Mouse (Mus musculus): ENCODE measurements around the gene Rapgef2. TPM values are rescaled to one million over a fixed set of nuclear protein-coding genes. Genes with fewer than 3 reads are reported as not detected.
"Not testable (repeated sequence)": the region's sequence is repeated elsewhere in the genome, so short reads cannot be mapped to it uniquely, and the experiment has no call there.

The Rapgef2 gene
- polyA plus RNA-seq, 1 experiment from 2014 or later = 8.9 TPM

DNA sequence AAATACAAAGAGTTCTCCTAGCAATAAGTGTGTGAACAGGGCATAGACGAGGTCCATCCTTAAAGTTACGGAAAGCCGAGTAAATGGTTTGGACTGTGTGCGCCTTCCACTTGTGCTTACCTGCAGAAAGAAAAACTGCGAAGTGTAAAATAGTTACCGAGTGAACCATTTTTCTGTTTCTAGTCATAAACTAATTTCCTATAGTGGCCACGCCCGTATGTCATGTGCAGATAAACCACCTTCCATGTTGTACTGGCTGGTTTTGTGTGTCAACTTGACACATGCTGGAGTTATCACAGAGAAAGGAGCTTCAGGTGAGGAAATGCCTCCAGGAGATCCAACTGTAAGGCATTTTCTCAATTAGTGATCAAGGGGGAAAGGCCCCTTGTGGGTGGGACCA lies 115.2 kb downstream of the Rapgef2 start:
- not testable (repeated sequence) for H3K4me2 ChIP-seq (replicated peaks); H3K27me3 ChIP-seq; H3K9ac ChIP-seq (replicated peaks); H3K4me3 ChIP-seq (replicated peaks); H3K36me3 ChIP-seq; H3K4me1 ChIP-seq (replicated peaks); H3K9me3 ChIP-seq; ATAC-seq; H3K27ac ChIP-seq
- 96% methylated on average over 8 of the region's 8 CpGs for WGBS

DNA sequence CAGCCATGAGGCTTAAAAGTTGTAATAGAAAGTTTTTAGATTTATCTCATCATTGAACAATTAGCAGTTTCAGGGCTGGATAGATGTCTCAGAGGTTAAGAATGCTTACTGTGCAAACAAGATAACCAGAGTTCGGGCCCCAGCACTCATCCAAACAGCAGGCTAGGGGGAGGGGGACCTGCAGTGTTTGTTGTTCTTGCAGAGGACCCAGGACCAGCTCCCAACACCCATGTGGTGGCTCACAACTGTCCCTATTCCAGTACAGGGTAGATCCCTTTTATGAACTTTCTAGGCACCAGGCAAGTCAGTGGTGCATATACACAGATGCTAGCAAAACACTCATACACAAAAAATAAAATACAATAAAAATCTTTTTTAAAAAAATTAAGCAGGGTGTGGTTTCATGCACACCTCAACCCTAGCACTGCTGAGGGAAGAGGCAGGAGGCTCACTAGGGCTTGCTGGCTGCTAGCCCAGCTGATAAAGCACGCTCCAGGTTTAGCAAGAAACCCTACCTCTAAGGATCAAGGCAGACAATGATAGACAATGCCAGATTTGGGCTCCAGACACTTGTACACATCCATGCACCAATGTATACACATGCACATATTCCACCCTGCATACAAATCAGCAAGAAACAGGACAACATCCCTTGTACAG lies 118.0 kb downstream of the Rapgef2 start:
- H3K36me3 ChIP-seq = peaks cover 7% of the 10 kb centered on the region; the same call in 1 of the 2 replicates
- H3K4me3 ChIP-seq (replicated peaks) = no peak overlapping the region
- WGBS = 77% methylated on average over 2 of the region's 2 CpGs
- H3K4me1 ChIP-seq (replicated peaks) = no peaks in the 10 kb centered on the region
- H3K27ac ChIP-seq = no peak overlapping the region
- no peaks in the 10 kb centered on the region for H3K27me3 ChIP-seq
- no peak overlapping the region for H3K9ac ChIP-seq (replicated peaks)
- H3K4me2 ChIP-seq (replicated peaks) = no peak overlapping the region
- no peak for ATAC-seq
- H3K9me3 ChIP-seq = no peaks in the 10 kb centered on the region

DNA sequence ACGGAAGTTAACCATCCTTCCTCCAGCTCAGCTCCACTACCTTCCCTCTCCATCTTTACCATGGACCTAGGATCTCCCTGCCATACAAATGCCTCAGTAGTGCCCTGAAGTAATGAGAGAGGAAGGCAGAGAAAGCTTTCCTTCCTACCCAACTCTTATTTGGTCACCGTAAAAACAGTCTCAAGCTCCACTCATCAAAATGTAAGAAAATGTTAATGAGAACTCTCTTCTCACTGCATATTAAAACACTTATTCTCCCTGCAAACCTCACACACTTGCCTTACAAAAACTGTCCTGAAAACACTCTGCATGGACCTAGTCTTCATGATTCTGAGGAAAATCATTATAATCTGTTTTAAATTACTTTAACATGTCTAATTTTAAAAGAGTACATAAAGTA lies 118.7 kb downstream of the Rapgef2 start:
- Histone ChIP-seq H3K27me3 (no peaks in the 10 kb centered on the region), H3K4me3 (replicated peaks) (no peak overlapping the region), H3K4me1 (replicated peaks) (no peaks in the 10 kb centered on the region), H3K4me2 (replicated peaks) (no peak overlapping the region), H3K9ac (replicated peaks) (no peak overlapping the region), H3K36me3 (peaks cover 5% of the 10 kb centered on the region; the same call in 1 of the 2 replicates), H3K9me3 (no peaks in the 10 kb centered on the region), H3K27ac (no peak overlapping the region)
- ATAC-seq = no peak
- 87% methylated on average over 2 of the region's 2 CpGs for WGBS

DNA sequence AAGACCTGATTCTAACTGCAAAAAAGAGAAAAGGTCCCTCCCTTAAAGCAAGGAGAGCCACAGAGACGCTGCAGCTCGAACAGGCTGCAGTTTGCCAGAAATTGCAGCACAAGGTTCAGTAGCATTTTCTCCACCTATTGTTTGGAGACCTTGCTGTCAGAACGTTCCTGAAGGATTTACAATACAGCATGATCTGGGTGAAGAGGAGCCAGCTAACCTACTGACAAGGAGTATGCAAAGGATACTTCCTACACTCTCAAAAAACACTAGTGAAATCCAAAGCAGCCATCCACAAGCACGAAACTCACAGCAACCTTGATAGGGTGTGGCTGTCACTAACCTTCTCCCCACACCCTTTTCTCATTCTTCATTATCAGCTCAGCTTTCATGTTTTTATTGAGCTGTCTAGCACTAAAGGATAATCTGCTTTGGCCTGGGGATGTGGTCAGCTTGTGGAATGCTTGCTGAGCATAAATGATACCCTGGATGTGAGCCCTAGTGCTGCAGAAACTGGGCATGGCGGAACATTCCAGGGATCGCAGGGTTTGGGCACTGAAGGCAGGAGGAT lies 124.4 kb downstream of the Rapgef2 start:
- WGBS = 51% methylated on average over 6 of the region's 6 CpGs
- Histone ChIP-seq H3K27ac (peak overlapping the region; percentile 70), H3K9ac (replicated peaks) (peak overlapping the region; percentile 51; the same call in 1 of the 2 replicates), H3K4me3 (replicated peaks) (no peak overlapping the region), H3K36me3 (no peaks in the 10 kb centered on the region), H3K9me3 (no peaks in the 10 kb centered on the region), H3K4me2 (replicated peaks) (peak overlapping the region; percentile 32), H3K4me1 (replicated peaks) (peaks cover 15% of the 10 kb centered on the region), H3K27me3 (no peaks in the 10 kb centered on the region)
- ATAC-seq = no peak

DNA sequence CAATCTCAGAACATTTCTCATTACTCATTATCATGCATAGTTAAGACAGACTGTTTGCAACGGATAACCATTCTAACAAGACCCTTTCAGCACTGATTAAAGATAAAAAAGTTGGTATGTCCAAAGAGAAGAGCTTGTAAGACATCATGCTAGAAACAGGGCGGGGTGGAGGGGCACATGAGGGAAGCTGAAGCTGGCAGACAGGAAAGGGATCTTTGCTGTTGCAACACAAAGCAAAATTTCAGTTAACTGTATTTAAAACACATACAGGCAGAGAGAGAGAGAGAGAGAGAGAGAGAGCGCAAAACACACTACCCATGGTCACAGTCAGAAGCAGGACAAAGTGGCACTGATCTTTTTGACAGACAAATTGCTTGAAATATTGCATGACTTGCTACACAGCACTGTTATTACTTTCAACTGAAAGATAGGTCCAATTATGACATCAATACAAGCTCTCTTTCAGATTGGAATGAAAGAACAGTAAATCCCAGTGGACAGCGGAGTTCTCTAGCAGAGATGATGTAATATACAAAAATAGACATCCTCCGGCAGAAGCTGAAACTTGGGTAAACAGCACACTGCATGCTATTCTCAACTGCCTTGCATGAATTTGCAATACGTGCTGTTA lies 125.1 kb downstream of the Rapgef2 start:
- peak; percentile 63 for ATAC-seq
- Histone ChIP-seq H3K27me3 (no peaks in the 10 kb centered on the region), H3K9ac (replicated peaks) (no peak overlapping the region), H3K4me1 (replicated peaks) (peaks cover 15% of the 10 kb centered on the region), H3K27ac (peak overlapping the region; percentile 58), H3K36me3 (no peaks in the 10 kb centered on the region), H3K4me2 (replicated peaks) (peak overlapping the region; percentile 32; the same call in 1 of the 2 replicates), H3K4me3 (replicated peaks) (no peak overlapping the region), H3K9me3 (no peaks in the 10 kb centered on the region)
- 45% methylated on average over 6 of the region's 6 CpGs for WGBS

DNA sequence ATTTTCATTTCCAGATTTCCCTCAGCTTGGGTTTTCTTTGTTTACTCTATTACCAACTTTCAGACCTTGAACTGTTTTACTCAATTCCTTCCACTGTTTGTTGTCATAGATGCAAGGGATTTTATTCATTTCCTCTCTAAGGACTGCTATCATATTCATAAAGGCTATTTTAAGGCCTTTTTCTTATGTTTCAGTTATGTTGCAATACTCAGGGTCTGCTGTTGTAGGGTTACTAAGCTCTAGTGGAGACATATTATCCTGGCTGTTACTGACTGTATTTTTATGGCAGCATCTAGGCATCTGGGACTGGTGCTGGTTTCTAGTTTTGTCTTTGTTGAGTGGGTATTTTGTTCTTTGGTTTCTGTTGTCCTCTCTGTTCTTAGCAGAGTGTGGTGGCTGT lies 128.1 kb downstream of the Rapgef2 start:
- H3K4me1 ChIP-seq (replicated peaks) = peaks cover 16% of the 10 kb centered on the region
- H3K9me3 ChIP-seq = no peaks in the 10 kb centered on the region
- H3K27me3 ChIP-seq = no peaks in the 10 kb centered on the region
- H3K36me3 ChIP-seq = no peaks in the 10 kb centered on the region
- no peak overlapping the region for H3K27ac ChIP-seq
- H3K4me2 ChIP-seq (replicated peaks) = no peak overlapping the region
- no peak overlapping the region for H3K4me3 ChIP-seq (replicated peaks)
- H3K9ac ChIP-seq (replicated peaks) = no peak overlapping the region
- no peak for ATAC-seq

DNA sequence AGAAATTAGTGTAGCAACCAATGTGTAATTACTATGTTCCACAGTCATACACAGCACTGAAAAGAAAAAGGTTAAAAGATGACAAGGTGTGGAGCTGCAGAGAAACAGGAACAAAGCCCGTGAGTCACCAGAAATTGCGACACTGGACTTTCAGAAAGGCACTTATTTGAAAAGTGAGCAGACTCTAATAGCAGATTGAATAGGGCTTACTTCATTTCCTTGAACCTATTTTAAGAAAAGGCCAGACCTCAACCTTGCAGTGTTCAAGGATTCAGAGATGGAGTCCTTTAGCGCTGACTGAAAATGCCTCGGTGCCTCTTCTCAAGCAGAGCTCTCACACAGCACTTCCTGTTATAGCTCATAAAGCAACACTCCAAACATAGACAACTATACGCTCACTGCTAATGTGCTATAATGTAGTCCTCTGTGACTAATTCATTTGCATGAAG lies 133.3 kb downstream of the Rapgef2 start:
- no peak overlapping the region for H3K4me3 ChIP-seq (replicated peaks)
- WGBS = 84% methylated on average over 5 of the region's 5 CpGs
- no peak overlapping the region for H3K9ac ChIP-seq (replicated peaks)
- no peak overlapping the region for H3K27ac ChIP-seq
- H3K4me2 ChIP-seq (replicated peaks) = no peak overlapping the region
- no peaks in the 10 kb centered on the region for H3K27me3 ChIP-seq
- H3K9me3 ChIP-seq = no peaks in the 10 kb centered on the region
- 0 out of 2 replicates have a peak, but pooled peaks cover 3% of the 10 kb centered on the region for H3K4me1 ChIP-seq (replicated peaks)
- no peaks in the 10 kb centered on the region for H3K36me3 ChIP-seq
- ATAC-seq = no peak

DNA sequence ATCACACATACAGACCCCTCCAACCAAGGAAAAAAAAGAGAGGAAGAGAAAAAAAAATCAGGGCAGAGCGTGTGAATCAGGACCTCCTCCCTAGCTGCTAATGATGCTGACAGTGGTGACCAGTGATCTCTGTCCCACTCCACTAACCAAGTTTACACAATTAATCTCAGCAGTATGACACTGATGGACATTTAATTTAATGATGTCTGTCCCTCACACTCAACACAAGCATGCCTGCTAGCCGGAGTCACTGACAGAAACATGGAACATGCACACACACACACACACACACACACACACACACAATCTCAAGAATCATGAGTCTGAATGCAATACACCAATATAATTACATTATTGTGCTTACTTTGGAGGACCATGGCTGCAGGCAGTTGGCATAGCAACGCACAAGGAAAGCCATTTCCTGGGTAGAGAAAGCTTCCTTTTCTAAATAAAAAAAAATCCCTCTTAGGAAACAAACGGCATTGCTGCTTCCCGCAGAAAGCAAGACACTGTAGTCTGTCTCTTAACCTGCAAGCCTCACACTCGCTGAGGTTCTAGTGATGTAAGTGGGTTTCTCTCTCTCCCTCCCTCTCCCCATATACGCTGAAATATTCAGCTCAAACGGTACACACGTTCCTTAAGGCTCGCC lies 140.8 kb downstream of the Rapgef2 start:
- Histone ChIP-seq H3K36me3 (no peaks in the 10 kb centered on the region), H3K27me3 (no peaks in the 10 kb centered on the region), H3K4me3 (replicated peaks) (peak overlapping the region; percentile 44), H3K9me3 (no peaks in the 10 kb centered on the region), H3K9ac (replicated peaks) (peak overlapping the region; percentile 65), H3K27ac (peak overlapping the region; percentile 86), H3K4me2 (replicated peaks) (peak overlapping the region; percentile 57), H3K4me1 (replicated peaks) (peaks cover 44% of the 10 kb centered on the region)
- WGBS = 9% methylated on average over 10 of the region's 10 CpGs
- peak; percentile 82 for ATAC-seq

DNA sequence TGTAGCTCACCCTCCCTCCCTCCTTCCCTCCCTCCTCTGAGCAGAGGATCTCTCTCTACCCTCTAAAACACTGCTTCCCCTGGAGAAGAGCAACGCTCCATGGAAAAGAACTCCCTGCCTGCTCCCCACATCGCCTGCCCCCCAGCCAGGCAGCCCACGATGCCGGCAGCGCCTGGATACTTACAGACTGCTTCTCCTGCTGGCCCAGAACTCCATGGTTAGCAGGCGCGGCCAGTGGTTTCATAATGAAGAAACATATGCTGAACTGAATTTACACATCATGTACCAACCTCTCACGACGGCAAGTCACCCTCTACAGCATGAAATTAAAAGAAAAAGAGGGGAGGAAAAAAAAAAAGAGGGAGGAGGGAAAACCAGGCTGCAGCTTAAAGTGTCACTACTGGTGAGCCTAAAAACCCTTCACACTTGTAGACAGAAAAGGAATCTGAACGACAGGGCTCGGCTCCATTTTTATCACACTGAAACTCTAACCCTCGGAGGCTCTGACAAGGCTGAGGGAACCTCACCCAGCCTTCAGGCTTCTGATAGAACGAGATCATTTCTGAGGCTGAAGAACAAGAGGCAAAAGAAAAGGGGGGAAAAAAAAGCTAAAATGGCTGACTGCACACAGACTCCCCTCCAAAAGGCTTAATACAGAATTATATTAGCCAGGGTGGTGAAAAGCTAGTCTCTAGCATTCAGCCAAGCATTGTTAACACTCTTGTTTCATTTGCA lies 141.5 kb downstream of the Rapgef2 start:
- Histone ChIP-seq H3K9me3 (no peaks in the 10 kb centered on the region), H3K36me3 (no peaks in the 10 kb centered on the region), H3K4me2 (replicated peaks) (peak overlapping the region; percentile 57), H3K9ac (replicated peaks) (peak overlapping the region; percentile 65), H3K4me1 (replicated peaks) (peaks cover 44% of the 10 kb centered on the region), H3K4me3 (replicated peaks) (peak overlapping the region; percentile 44), H3K27ac (peak overlapping the region; percentile 86), H3K27me3 (no peaks in the 10 kb centered on the region)
- peak; percentile 57; the same call in 1 of the 2 replicates for ATAC-seq
- 5% methylated on average over 13 of the region's 13 CpGs for WGBS

DNA sequence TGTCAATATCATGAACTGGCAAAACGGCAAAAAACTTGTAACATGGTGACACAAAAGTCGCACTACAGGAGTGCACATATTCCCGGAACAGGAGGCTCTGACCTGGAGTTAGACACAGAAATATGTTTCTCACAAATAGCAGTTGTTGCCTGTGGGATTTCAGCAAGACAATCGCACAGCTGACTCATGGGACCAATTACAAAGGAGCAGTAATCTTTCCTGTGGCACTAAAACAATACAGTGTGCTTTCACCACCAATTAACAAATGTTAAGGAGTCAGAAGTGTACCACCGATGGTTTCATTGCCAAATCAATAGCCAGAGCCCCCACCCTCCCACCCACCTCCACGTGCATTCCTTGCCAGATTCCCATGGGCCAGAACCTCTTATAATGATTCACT lies 142.2 kb downstream of the Rapgef2 start:
- H3K4me2 ChIP-seq (replicated peaks) = peak overlapping the region; percentile 57
- H3K4me1 ChIP-seq (replicated peaks) = peaks cover 49% of the 10 kb centered on the region
- peak overlapping the region; percentile 65 for H3K9ac ChIP-seq (replicated peaks)
- no peaks in the 10 kb centered on the region for H3K36me3 ChIP-seq
- no peaks in the 10 kb centered on the region for H3K9me3 ChIP-seq
- 58% methylated on average over 6 of the region's 6 CpGs for WGBS
- no peaks in the 10 kb centered on the region for H3K27me3 ChIP-seq
- H3K27ac ChIP-seq = peak overlapping the region; percentile 35; the same call in 1 of the 2 replicates
- no peak for ATAC-seq
- H3K4me3 ChIP-seq (replicated peaks) = peak overlapping the region; percentile 44

DNA sequence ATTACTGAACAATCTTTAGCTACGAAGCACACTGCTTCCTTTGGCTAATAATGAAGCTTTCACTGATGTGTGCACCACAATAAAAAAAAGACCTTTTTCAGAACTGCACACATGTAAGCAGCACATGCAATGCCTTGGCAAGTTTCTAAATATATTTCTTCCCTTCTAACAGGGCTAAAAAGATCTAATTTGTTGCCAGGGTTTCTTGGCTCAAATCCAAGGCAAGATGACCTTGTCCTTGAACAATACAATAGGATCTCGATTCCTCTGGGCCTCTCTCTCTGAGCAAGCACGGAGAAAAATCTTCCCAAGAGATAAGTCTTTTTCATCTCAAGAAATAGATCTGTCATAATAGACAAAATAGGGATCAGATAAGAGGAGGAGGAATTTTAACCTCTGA lies 147.1 kb downstream of the Rapgef2 start:
- H3K4me2 ChIP-seq (replicated peaks) = no peak overlapping the region
- no peak overlapping the region for H3K4me3 ChIP-seq (replicated peaks)
- H3K36me3 ChIP-seq = no peaks in the 10 kb centered on the region
- no peaks in the 10 kb centered on the region for H3K27me3 ChIP-seq
- WGBS = 27% methylated on average over 3 of the region's 3 CpGs
- peak overlapping the region; percentile 60; the same call in 1 of the 2 replicates for H3K27ac ChIP-seq
- peaks cover 26% of the 10 kb centered on the region for H3K4me1 ChIP-seq (replicated peaks)
- ATAC-seq = peak; percentile 18; the same call in 1 of the 2 replicates
- no peaks in the 10 kb centered on the region for H3K9me3 ChIP-seq
- H3K9ac ChIP-seq (replicated peaks) = no peak overlapping the region
